Mouse (Mus musculus) midbrain, embryonic 15.5 days (tissue): ENCODE results near the gene Dab2ip. TPM values are rescaled to one million over a fixed set of nuclear protein-coding genes. Genes with fewer than 3 reads are reported as not detected.

ENCODE experiments used
- ATAC-seq: fragments of 200-750 bp; cut with Nextera tagmentation; replicated peaks from 2 replicates; pipeline ENCODE4 v1.8.0; 2017; ENCODE audit warnings: moderate TSS enrichment
- H3K27ac ChIP-seq: fragments of 300-500 bp; sonication (generic); 2 replicates; pipeline ENCODE4 v1.5.1; 2015; ENCODE audit warnings: mild to moderate bottlenecking, inconsistent platforms
- H3K27me3 ChIP-seq: fragments of 300-500 bp; sonication (generic); replicated peaks from 2 replicates; pipeline ENCODE4 v1.6.1; 2015; ENCODE audit warnings: inconsistent platforms
- H3K36me3 ChIP-seq: fragments of 300-500 bp; sonication (generic); replicated peaks from 2 replicates; pipeline ENCODE4 v1.6.1; 2015; ENCODE audit warnings: inconsistent platforms
- H3K4me1 ChIP-seq: fragments of 300-500 bp; sonication (generic); 2 replicates; pipeline ENCODE4 v1.6.1; 2015; ENCODE audit warnings: inconsistent platforms
- H3K4me2 ChIP-seq: fragments of 300-500 bp; sonication (generic); 2 replicates; pipeline ENCODE4 v1.6.1; 2015; ENCODE audit warnings: inconsistent platforms, mild to moderate bottlenecking, moderate library complexity
- H3K4me3 ChIP-seq: fragments of 300-500 bp; sonication (generic); 2 replicates; pipeline ENCODE4 v1.5.1; 2015; ENCODE audit warnings: mild to moderate bottlenecking, inconsistent platforms
- H3K9ac ChIP-seq: fragments of 300-500 bp; sonication (generic); 2 replicates; pipeline ENCODE4 v1.6.1; 2015; ENCODE audit warnings: mild to moderate bottlenecking, inconsistent platforms
- H3K9me3 ChIP-seq: fragments of 300-500 bp; sonication (generic); 2 replicates; pipeline ENCODE4 v1.6.1; 2016; ENCODE audit warnings: inconsistent platforms
- WGBS: fragments of 180-500 bp; shearing (Covaris S2); methylation state at CpG from one replicate; pipeline ENCODE4 v1.1.7; 2015; ENCODE audit warnings: mixed read lengths; 5-methylcytosine and 5-hydroxymethylcytosine counted together
- polyA plus RNA-seq: library from polyadenylated mRNA; unstranded; fragments of >200 nt; fragmentation: Nextera tagmentation; extraction: Ambion mirVana; gene quantifications from 2 replicates; pipeline ENCODE4 v1.2.1, GENCODE M21; 2015

Dab2ip gene
- polyA plus RNA-seq, 1 experiment from 2014 or later, result 79.7 TPM

DNA sequence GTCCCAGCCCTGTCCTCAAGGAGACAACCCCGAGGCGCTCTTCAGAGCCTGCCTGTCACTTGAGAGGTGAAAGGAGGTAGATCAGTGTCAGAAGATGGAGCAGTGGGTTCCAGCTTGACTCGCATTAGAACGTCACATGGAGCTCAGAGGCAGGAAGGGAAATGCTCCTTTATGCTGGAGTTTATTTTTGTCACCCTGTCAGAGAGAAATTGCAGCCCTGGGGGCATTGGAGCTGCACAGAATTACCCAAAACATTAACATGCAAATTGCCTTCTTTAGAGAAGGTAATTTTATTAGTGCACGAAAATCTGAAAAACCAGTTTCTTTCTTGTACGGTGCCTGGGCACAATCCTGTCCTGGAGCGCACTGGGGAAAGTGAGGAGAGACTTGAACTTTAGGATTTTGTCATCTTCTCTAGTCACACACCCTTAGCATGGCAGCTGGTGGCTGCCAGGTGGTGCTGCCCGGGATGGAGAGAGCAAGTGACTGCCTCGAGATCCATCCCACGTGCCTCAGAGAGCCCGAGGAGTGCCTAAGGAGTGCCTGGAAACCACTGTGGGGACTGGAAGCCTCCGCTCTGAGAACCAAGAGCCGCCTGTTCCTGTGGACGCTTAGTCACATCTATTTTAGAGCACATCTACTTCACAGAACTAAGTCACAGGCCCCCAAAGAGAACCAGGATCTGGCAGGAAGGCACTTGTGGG lies 209.9 kb downstream of the Dab2ip start:
- no peak overlapping the region for H3K4me2 ChIP-seq
- no peaks in the 10 kb centered on the region for H3K9me3 ChIP-seq
- no peaks in the 10 kb centered on the region for H3K27me3 ChIP-seq
- H3K9ac ChIP-seq, result no peak overlapping the region
- ATAC-seq, result 0 out of 2 replicates have a peak, but pooled peaks have one; percentile 22
- H3K4me1 ChIP-seq, result peaks cover 17% of the 10 kb centered on the region
- H3K4me3 ChIP-seq, result no peak overlapping the region
- no peak overlapping the region for H3K27ac ChIP-seq
- WGBS, result 38% methylated on average over 14 of the region's 14 CpGs
- no peaks in the 10 kb centered on the region for H3K36me3 ChIP-seq

DNA sequence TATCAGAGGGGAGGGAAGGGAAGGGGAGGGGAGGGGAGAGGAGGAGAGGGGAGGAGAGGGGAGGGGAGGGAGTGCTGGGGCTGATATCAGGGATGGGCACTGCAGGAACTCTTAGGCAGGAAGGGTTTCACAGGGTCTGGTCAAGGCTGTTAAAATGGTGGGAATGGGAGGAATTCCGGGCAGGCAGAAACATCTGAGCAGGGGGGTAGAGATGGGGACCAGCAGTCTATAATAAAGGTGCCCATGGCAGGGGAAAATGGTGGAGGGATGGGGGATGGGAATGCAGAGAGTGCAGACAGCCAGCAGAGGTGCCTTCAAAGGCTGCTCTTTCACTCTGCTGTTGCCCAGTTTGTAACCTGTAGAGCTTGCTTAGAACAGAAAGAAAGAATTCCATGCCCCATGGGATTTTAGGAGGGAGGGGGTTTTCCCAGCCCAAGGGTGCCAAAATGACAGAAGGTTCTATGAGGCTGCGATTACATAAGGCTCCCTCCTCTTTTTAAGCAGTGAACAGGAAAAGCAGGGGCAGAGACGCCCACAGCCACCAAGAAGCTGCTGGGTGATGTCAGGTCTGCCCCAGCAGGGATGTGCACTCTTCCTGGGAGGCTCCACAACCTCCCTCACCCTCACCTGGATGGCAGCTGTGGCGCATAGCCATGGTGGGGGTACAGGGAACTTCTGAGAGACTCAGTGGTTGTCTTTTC lies 210.6 kb downstream of the Dab2ip start:
- Histone ChIP-seq H3K4me1 (peaks cover 17% of the 10 kb centered on the region), H3K36me3 (no peaks in the 10 kb centered on the region), H3K4me3 (no peak overlapping the region), H3K9me3 (no peaks in the 10 kb centered on the region), H3K27ac (no peak overlapping the region), H3K27me3 (no peaks in the 10 kb centered on the region), H3K9ac (no peak overlapping the region), H3K4me2 (no peak overlapping the region)
- whole genome bisulfite sequencing, result 50% methylated on average over 4 of the region's 4 CpGs
- peak; percentile 28; the same call in 1 of the 2 replicates for ATAC-seq

DNA sequence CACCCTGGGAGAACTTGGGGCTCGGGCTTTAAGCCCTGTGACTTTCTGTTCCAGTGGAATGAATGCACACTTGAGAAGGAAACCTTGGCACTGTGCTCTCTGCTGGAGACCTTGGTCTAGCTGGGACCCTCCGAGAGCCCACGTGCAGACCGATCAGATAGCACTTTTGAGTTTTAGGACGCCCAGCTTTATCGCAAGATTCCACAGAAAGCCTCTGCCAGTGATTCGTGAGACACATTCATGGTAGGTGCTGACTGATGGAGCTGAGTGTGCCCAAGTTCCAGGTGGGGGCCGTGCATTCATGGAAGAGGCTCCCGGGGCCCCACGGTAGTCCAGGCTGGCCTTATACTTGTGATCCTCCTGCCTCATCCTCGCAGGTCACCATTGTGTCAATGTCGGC lies 211.3 kb downstream of the Dab2ip start:
- no peak for ATAC-seq
- Histone ChIP-seq H3K4me3 (no peak overlapping the region), H3K9me3 (no peaks in the 10 kb centered on the region), H3K4me2 (no peak overlapping the region), H3K36me3 (no peaks in the 10 kb centered on the region), H3K9ac (no peak overlapping the region), H3K27ac (no peak overlapping the region), H3K27me3 (no peaks in the 10 kb centered on the region), H3K4me1 (peaks cover 17% of the 10 kb centered on the region)
- 87% methylated on average over 12 of the region's 12 CpGs for WGBS

DNA sequence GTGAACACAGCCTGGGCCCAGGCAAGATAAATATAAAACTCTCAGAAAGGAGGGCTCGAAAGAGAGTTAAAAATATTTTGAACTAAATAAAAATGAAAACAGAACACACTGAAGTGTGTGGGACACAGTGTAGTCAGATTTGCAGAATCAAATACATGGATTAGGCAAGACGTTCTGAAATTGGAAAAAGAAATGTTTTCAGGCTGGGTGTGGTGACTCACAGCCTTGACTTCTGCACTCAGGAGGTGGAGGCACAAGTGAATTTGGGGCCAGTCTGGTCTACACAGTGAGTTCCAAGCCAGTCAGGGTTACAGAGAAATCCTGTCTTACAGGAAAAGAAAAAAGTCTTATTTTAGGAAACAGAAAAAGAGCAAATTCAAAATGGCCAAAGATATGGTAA lies 212.5 kb downstream of the Dab2ip start:
- H3K27me3 ChIP-seq, result no peaks in the 10 kb centered on the region
- H3K9me3 ChIP-seq, result no peaks in the 10 kb centered on the region
- H3K4me1 ChIP-seq, result peaks cover 17% of the 10 kb centered on the region
- no peak overlapping the region for H3K4me3 ChIP-seq
- H3K4me2 ChIP-seq, result no peak overlapping the region
- H3K27ac ChIP-seq, result no peak overlapping the region
- ATAC-seq, result no peak
- no peak overlapping the region for H3K9ac ChIP-seq
- WGBS, result 84% methylated on average over 2 of the region's 2 CpGs
- H3K36me3 ChIP-seq, result no peaks in the 10 kb centered on the region

DNA sequence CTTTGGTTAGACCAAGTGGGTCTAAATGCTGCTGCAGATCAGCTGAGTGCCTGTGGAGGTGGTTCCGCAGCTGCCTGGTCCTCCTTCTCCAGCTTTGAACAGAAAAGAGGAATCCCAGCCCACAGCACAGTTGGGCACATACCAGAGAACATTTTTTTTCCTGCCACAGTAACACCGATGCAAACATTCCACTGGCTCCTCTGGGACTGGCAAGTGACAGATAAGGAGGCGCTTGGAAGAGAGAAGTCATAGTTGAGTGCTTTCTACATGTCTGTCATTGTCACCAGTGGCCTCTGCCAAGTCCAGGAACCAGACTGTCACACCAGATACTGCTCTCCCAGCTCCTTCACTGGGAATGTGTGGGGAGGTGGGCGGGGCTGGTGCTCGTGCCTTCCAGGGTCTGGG lies 217.6 kb downstream of the Dab2ip start:
- no peak overlapping the region for H3K9ac ChIP-seq

DNA sequence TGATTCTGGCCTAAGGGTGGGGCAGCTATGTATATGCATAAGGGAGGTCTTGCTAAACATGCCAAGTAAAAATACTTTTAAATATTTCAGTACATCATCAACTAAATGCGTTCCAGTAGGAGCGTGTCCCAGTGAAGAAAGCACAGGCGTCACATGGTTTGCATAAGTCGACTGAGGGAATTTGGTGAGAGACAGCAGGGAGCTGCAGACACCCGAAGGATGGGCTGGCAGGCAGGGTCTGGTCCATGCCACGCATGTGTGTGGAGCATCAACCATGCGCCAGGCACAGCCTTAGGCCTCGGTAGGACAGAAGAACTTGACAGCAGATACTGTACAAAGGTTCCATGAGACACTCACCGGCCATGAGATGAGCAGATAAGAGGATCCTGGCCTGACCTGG lies 218.9 kb downstream of the Dab2ip start:
- Histone ChIP-seq H3K9ac (no peak overlapping the region), H3K9me3 (no peaks in the 10 kb centered on the region), H3K4me3 (no peak overlapping the region), H3K36me3 (no peaks in the 10 kb centered on the region), H3K4me2 (no peak overlapping the region), H3K4me1 (no peaks in the 10 kb centered on the region), H3K27ac (no peak overlapping the region), H3K27me3 (no peaks in the 10 kb centered on the region)
- no peak for ATAC-seq
- WGBS, result 89% methylated on average over 9 of the region's 9 CpGs

More for the DNA sequence above, 217.6 kb downstream of the Dab2ip start:
- ATAC-seq, result no peak
- no peak overlapping the region for H3K4me2 ChIP-seq
- H3K4me3 ChIP-seq, result no peak overlapping the region
- no peak overlapping the region for H3K27ac ChIP-seq
- H3K4me1 ChIP-seq, result no peaks in the 10 kb centered on the region
- WGBS, result 69% methylated on average over 5 of the region's 5 CpGs
- no peaks in the 10 kb centered on the region for H3K27me3 ChIP-seq
- H3K36me3 ChIP-seq, result no peaks in the 10 kb centered on the region
- no peaks in the 10 kb centered on the region for H3K9me3 ChIP-seq

DNA sequence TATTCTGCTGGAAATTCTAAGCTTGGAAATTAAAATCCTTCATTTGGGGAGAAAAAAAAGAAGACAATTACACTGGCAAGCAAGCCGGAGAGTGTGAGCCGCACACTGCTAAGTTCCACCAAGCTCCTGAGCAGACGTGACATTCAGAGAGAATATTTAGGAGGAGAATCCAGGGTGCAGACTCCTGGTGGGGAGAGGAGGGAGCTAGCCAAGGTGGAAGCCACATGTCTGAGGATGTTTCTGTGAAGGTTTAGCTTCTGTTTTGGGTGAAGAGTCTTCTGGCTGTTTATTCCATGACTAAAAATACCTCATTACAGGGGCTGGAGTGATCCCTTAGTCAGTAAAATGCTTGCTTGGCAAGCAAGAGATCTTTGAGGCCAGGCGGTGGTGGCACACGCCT lies 221.2 kb downstream of the Dab2ip start:
- no peak overlapping the region for H3K9ac ChIP-seq
- no peaks in the 10 kb centered on the region for H3K9me3 ChIP-seq
- H3K36me3 ChIP-seq, result no peaks in the 10 kb centered on the region
- no peak overlapping the region for H3K4me2 ChIP-seq
- ATAC-seq, result no peak
- no peak overlapping the region for H3K4me3 ChIP-seq
- H3K27ac ChIP-seq, result no peak overlapping the region
- no peaks in the 10 kb centered on the region for H3K27me3 ChIP-seq
- 89% methylated on average over 5 of the region's 5 CpGs for WGBS
- no peaks in the 10 kb centered on the region for H3K4me1 ChIP-seq

Other genes with a start within 250 kb of the Dab2ip start
- gene Stom, start 221.3 kb upstream of the Dab2ip start, polyA plus RNA-seq, result 13.1 and 14.4 TPM in 2 replicates
- gene 4930568D16Rik, start 190.5 kb upstream of the Dab2ip start, polyA plus RNA-seq, result not detected in 2 replicates
- gene 4930402F06Rik, start 161.1 kb upstream of the Dab2ip start, polyA plus RNA-seq, result not detected in 2 replicates
- 6.3 and 6.6 TPM in 2 replicates for gene Ggta1, start 95.0 kb upstream of the Dab2ip start, polyA plus RNA-seq